Mouse (Mus musculus) stomach, postnatal 0 days (tissue): ENCODE results near the gene Ugt1a2. TPM values are rescaled to one million over a fixed set of nuclear protein-coding genes. Genes with fewer than 3 reads are reported as not detected.

Experiments used
- ATAC-seq: fragments of 200-750 bp; cut with Nextera tagmentation; 2 replicates; pipeline ENCODE4 v1.8.0; 2017; ENCODE audit not compliant: low FRiP score, low TSS enrichment
- DNase-seq: peaks from one replicate; pipeline ENCODE4 v3.0.0-alpha.2; 2016; ENCODE audit warnings: low spot score
- H3K27ac ChIP-seq: fragments of 300-500 bp; sonication (generic); replicated peaks from 2 replicates; pipeline ENCODE4 v1.5.1; 2014; ENCODE audit warnings: mild to moderate bottlenecking, control low read depth
- H3K27me3 ChIP-seq: fragments of 300-500 bp; sonication (generic); 2 replicates; pipeline ENCODE4 v1.6.1; 2014; ENCODE audit warnings: low read length; ENCODE audit not compliant: control insufficient read depth, insufficient read depth
- H3K36me3 ChIP-seq: fragments of 300-500 bp; sonication (generic); 2 replicates; pipeline ENCODE4 v1.6.1; 2014; ENCODE audit warnings: low read length, mixed read lengths; ENCODE audit not compliant: control insufficient read depth, insufficient read depth
- H3K4me1 ChIP-seq: fragments of 300-500 bp; sonication (generic); replicated peaks from 2 replicates; pipeline ENCODE4 v1.6.1; 2014; ENCODE audit warnings: antibody characterized with exemption; ENCODE audit not compliant: control insufficient read depth, insufficient read depth
- H3K4me2 ChIP-seq: fragments of 300-500 bp; sonication (generic); replicated peaks from 2 replicates; pipeline ENCODE4 v1.6.1; 2014; ENCODE audit warnings: low read depth, mild to moderate bottlenecking, control low read depth, moderate library complexity
- H3K4me3 ChIP-seq: fragments of 300-500 bp; sonication (generic); 2 replicates; pipeline ENCODE4 v1.5.1; 2014; ENCODE audit warnings: low read depth, low read length, control low read depth
- H3K9ac ChIP-seq: fragments of 300-500 bp; sonication (generic); 2 replicates; pipeline ENCODE4 v1.6.1; 2014; ENCODE audit warnings: mild to moderate bottlenecking, low read length, control low read depth, mixed read lengths
- H3K9me3 ChIP-seq: fragments of 300-500 bp; sonication (generic); 2 replicates; pipeline ENCODE4 v1.6.1; 2016; ENCODE audit warnings: low read length; ENCODE audit not compliant: control insufficient read depth
- CTCF ChIP-seq: IDR thresholded peaks from 2 replicates; pipeline ENCODE4 v1.5.1; 2016; ENCODE audit warnings: antibody characterized with exemption, low read depth, mild to moderate bottlenecking, moderate library complexity
- EP300 ChIP-seq: optimal IDR thresholded peaks from 2 replicates; pipeline ENCODE3; 2016; ENCODE audit warnings: antibody characterized with exemption
- WGBS: fragments of 180-500 bp; shearing (Covaris S2); extraction: QIAGEN DNeasy Blood & Tissue Kit; methylation state at CpG from one replicate; pipeline ENCODE4 v1.1.7; 2014; 5-methylcytosine and 5-hydroxymethylcytosine counted together
- polyA plus RNA-seq: library from polyadenylated mRNA; unstranded; fragments of >200 nt; fragmentation: Nextera tagmentation; extraction: Ambion mirVana; gene quantifications from 2 replicates; pipeline ENCODE4 v1.2.1, GENCODE M21; 2015

The Ugt1a2 gene
- polyA plus RNA-seq, 1 experiment from 2014 or later, result not detected

GRCm38 (mm10) chr1:88215466-88216380, 15.3 kb downstream of the Ugt1a2 start:
- no peak for TF ChIP-seq EP300
- no peak for TF ChIP-seq CTCF
- WGBS, result 65% methylated on average over 10 of the region's 10 CpGs
- no peak for DNase-seq
- H3K27me3 ChIP-seq, result no peaks in the 10 kb centered on the region
- no peak overlapping the region for H3K4me2 ChIP-seq
- H3K27ac ChIP-seq, result no peak overlapping the region
- H3K9me3 ChIP-seq, result peaks cover 30% of the 10 kb centered on the region
- H3K4me3 ChIP-seq, result no peak overlapping the region
- H3K4me1 ChIP-seq, result no peaks in the 10 kb centered on the region
- no peak overlapping the region for H3K9ac ChIP-seq
- ATAC-seq, result no peak
- H3K36me3 ChIP-seq, result no peaks in the 10 kb centered on the region

GRCm38 (mm10) chr1:88216551-88216950, 16.1 kb downstream of the Ugt1a2 start:
- no peaks in the 10 kb centered on the region for H3K4me1 ChIP-seq
- H3K27me3 ChIP-seq, result no peaks in the 10 kb centered on the region
- DNase-seq (no peak), ATAC-seq (no peak)
- no peak overlapping the region for H3K9ac ChIP-seq
- no peak overlapping the region for H3K4me2 ChIP-seq
- H3K36me3 ChIP-seq, result no peaks in the 10 kb centered on the region
- H3K4me3 ChIP-seq, result no peak overlapping the region
- 61% methylated on average over 2 of the region's 2 CpGs for WGBS
- H3K9me3 ChIP-seq, result peaks cover 27% of the 10 kb centered on the region
- no peak for TF ChIP-seq EP300
- TF ChIP-seq CTCF, result no peak
- H3K27ac ChIP-seq, result no peak overlapping the region

GRCm38 (mm10) chr1:88217144-88217543, 16.7 kb downstream of the Ugt1a2 start:
- Histone ChIP-seq H3K9ac (no peak overlapping the region), H3K4me2 (no peak overlapping the region), H3K4me3 (no peak overlapping the region), H3K27ac (no peak overlapping the region), H3K9me3 (peaks cover 22% of the 10 kb centered on the region), H3K27me3 (no peaks in the 10 kb centered on the region), H3K36me3 (no peaks in the 10 kb centered on the region), H3K4me1 (no peaks in the 10 kb centered on the region)
- DNase-seq, result no peak
- WGBS, result 55% methylated on average over 2 of the region's 2 CpGs
- no peak for ATAC-seq
- TF ChIP-seq CTCF (peak; percentile 26; the same call in 1 of the 2 replicates), EP300 (no peak)

- H3K9me3 ChIP-seq, result peaks cover 22% of the 10 kb centered on the region
- no peak overlapping the region for H3K4me2 ChIP-seq
- ATAC-seq, result no peak
- WGBS, result 37% methylated on average over 3 of the region's 3 CpGs
- no peaks in the 10 kb centered on the region for H3K36me3 ChIP-seq
- H3K9ac ChIP-seq, result no peak overlapping the region
- no peaks in the 10 kb centered on the region for H3K4me1 ChIP-seq
- no peak overlapping the region for H3K4me3 ChIP-seq
- no peak for DNase-seq
- no peak overlapping the region for H3K27ac ChIP-seq
- TF ChIP-seq EP300 (no peak), CTCF (no peak)
- H3K27me3 ChIP-seq, result no peaks in the 10 kb centered on the region
Observed at GRCm38 (mm10) chr1:88217576-88217975, 17.2 kb downstream of the Ugt1a2 start.

- Histone ChIP-seq H3K36me3 (no peaks in the 10 kb centered on the region), H3K4me3 (no peak overlapping the region), H3K4me2 (no peak overlapping the region), H3K9me3 (peaks cover 22% of the 10 kb centered on the region), H3K4me1 (no peaks in the 10 kb centered on the region), H3K9ac (no peak overlapping the region), H3K27ac (no peak overlapping the region), H3K27me3 (no peaks in the 10 kb centered on the region)
- 73% methylated on average over 9 of the region's 9 CpGs for WGBS
- DNase-seq (peak; percentile 43), ATAC-seq (no peak)
- TF ChIP-seq EP300 (no peak), CTCF (no peak)
Observed at GRCm38 (mm10) chr1:88218051-88218450, 17.6 kb downstream of the Ugt1a2 start.

GRCm38 (mm10) chr1:88218591-88218990, 18.2 kb downstream of the Ugt1a2 start:
- no peak for DNase-seq
- 51% methylated on average over 4 of the region's 4 CpGs for WGBS

More at GRCm38 (mm10) chr1:88218591-88218990, 18.2 kb downstream of the Ugt1a2 start:
- Histone ChIP-seq H3K27ac (no peak overlapping the region), H3K4me1 (no peaks in the 10 kb centered on the region), H3K36me3 (no peaks in the 10 kb centered on the region), H3K9me3 (peaks cover 22% of the 10 kb centered on the region), H3K9ac (no peak overlapping the region), H3K4me3 (no peak overlapping the region), H3K27me3 (no peaks in the 10 kb centered on the region), H3K4me2 (no peak overlapping the region)
- ATAC-seq, result no peak
- no peak for TF ChIP-seq CTCF
- TF ChIP-seq EP300, result no peak
